Mouse (Mus musculus): ENCODE data around the gene Trim71. TPM values are rescaled to one million over a fixed set of nuclear protein-coding genes. Genes with fewer than 3 reads are reported as not detected.

Trim71 gene
- total RNA-seq (2014; rRNA removed), result 0.08 and 0.19 TPM in 2 replicates
- 0.10 and 0.13 TPM in 2 replicates for polyA plus RNA-seq (2015; fragmentation: Nextera tagmentation; extraction: Ambion mirVana)

- WGBS, result 3% methylated on average over 89 of the region's 91 CpGs
- H3K36me3 ChIP-seq (ENCODE audit: insufficient read depth), result no peaks in the 10 kb centered on the region
- H3K4me2 ChIP-seq (ENCODE audit: low read depth), result peak within 1 kb of the TSS; percentile 77
- H3K4me3 ChIP-seq (ENCODE audit: low read depth, low read length), result peak within 1 kb of the TSS; percentile 53
- H3K27ac ChIP-seq (ENCODE audit: low read depth, low read length), result no peak within 1 kb of the TSS
- peak within 1 kb of the TSS; percentile 57 for H3K9ac ChIP-seq
- H3K27me3 ChIP-seq (ENCODE audit: insufficient read depth, low read length), result peaks cover 42% of the 10 kb centered on the region
- no peaks in the 10 kb centered on the region for H3K9me3 ChIP-seq (ENCODE audit: low read length)
- peak; percentile 76 for ATAC-seq
- DNase-seq, result peak; percentile 66
- 0 out of 2 replicates have a peak, but pooled peaks cover 2% of the 10 kb centered on the region for H3K4me1 ChIP-seq (ENCODE audit: insufficient read depth)
- TF ChIP-seq CTCF (IDR thresholded peaks at IDR 0.05; ENCODE audit: low read depth), result no peak
Measured at GRCm38 (mm10) chr9:114563761-114564606, at the start of gene Trim71. Gene Trim71 (minus strand): TSS chr9:114564369.

GRCm38 (mm10) chr9:114613026-114613425 is 48.9 kb upstream of the Trim71 start:
- no peak for DNase-seq
- Histone ChIP-seq H3K27me3 (ENCODE audit: insufficient read depth, low read length) (no peaks in the 10 kb centered on the region), H3K27ac (ENCODE audit: low read depth, low read length) (no peak overlapping the region), H3K4me2 (ENCODE audit: low read depth) (no peak overlapping the region), H3K9me3 (ENCODE audit: low read length) (no peaks in the 10 kb centered on the region), H3K9ac (no peak overlapping the region), H3K36me3 (ENCODE audit: insufficient read depth) (peaks cover 63% of the 10 kb centered on the region), H3K4me1 (ENCODE audit: insufficient read depth) (no peaks in the 10 kb centered on the region), H3K4me3 (ENCODE audit: low read depth, low read length) (no peak overlapping the region)
- WGBS, result 87% methylated on average over 4 of the region's 4 CpGs
- ATAC-seq, result no peak
- TF ChIP-seq CTCF (IDR thresholded peaks at IDR 0.05; ENCODE audit: low read depth), result no peak

GRCm38 (mm10) chr9:114612566-114612965 is 48.4 kb upstream of the Trim71 start:
- H3K4me1 ChIP-seq (ENCODE audit: insufficient read depth), result no peaks in the 10 kb centered on the region
- no peaks in the 10 kb centered on the region for H3K9me3 ChIP-seq (ENCODE audit: low read length)
- TF ChIP-seq CTCF (IDR thresholded peaks at IDR 0.05; ENCODE audit: low read depth), result no peak
- no peak overlapping the region for H3K9ac ChIP-seq
- no peak overlapping the region for H3K4me2 ChIP-seq (ENCODE audit: low read depth)
- H3K27ac ChIP-seq (ENCODE audit: low read depth, low read length), result no peak overlapping the region
- H3K27me3 ChIP-seq (ENCODE audit: insufficient read depth, low read length), result no peaks in the 10 kb centered on the region
- DNase-seq, result no peak
- H3K4me3 ChIP-seq (ENCODE audit: low read depth, low read length), result no peak overlapping the region
- H3K36me3 ChIP-seq (ENCODE audit: insufficient read depth), result peaks cover 63% of the 10 kb centered on the region
- 87% methylated on average over 4 of the region's 4 CpGs for WGBS
- ATAC-seq, result no peak

- Histone ChIP-seq H3K9ac (no peak overlapping the region), H3K4me3 (ENCODE audit: low read depth, low read length) (no peak overlapping the region), H3K27me3 (ENCODE audit: insufficient read depth, low read length) (no peaks in the 10 kb centered on the region), H3K4me1 (ENCODE audit: insufficient read depth) (no peaks in the 10 kb centered on the region), H3K4me2 (ENCODE audit: low read depth) (no peak overlapping the region), H3K27ac (ENCODE audit: low read depth, low read length) (no peak overlapping the region), H3K9me3 (ENCODE audit: low read length) (no peaks in the 10 kb centered on the region), H3K36me3 (ENCODE audit: insufficient read depth) (peaks cover 67% of the 10 kb centered on the region)
- no peak for ATAC-seq
- DNase-seq, result no peak
- 96% methylated on average over 3 of the region's 3 CpGs for WGBS
- no peak for TF ChIP-seq CTCF (IDR thresholded peaks at IDR 0.05; ENCODE audit: low read depth)
Measured at GRCm38 (mm10) chr9:114610266-114610665, 46.1 kb upstream of the Trim71 start.

- WGBS, result 67% methylated on average over 12 of the region's 12 CpGs
- no peak overlapping the region for H3K27ac ChIP-seq (ENCODE audit: low read depth, low read length)
- TF ChIP-seq CTCF (IDR thresholded peaks at IDR 0.05; ENCODE audit: low read depth), result no peak
- H3K9ac ChIP-seq, result no peak overlapping the region
- no peaks in the 10 kb centered on the region for H3K27me3 ChIP-seq (ENCODE audit: insufficient read depth, low read length)
- H3K36me3 ChIP-seq (ENCODE audit: insufficient read depth), result peaks cover 41% of the 10 kb centered on the region
- no peak overlapping the region for H3K4me3 ChIP-seq (ENCODE audit: low read depth, low read length)
- no peak overlapping the region for H3K4me2 ChIP-seq (ENCODE audit: low read depth)
- no peaks in the 10 kb centered on the region for H3K4me1 ChIP-seq (ENCODE audit: insufficient read depth)
- ATAC-seq (no peak), DNase-seq (no peak)
- no peaks in the 10 kb centered on the region for H3K9me3 ChIP-seq (ENCODE audit: low read length)
Measured at GRCm38 (mm10) chr9:114603876-114604540, 39.8 kb upstream of the Trim71 start.

- H3K4me3 ChIP-seq (ENCODE audit: low read depth, low read length), result no peak overlapping the region
- DNase-seq, result no peak
- H3K4me1 ChIP-seq (ENCODE audit: insufficient read depth), result no peaks in the 10 kb centered on the region
- no peak overlapping the region for H3K4me2 ChIP-seq (ENCODE audit: low read depth)
- no peak overlapping the region for H3K9ac ChIP-seq
- no peak overlapping the region for H3K27ac ChIP-seq (ENCODE audit: low read depth, low read length)
- no peaks in the 10 kb centered on the region for H3K9me3 ChIP-seq (ENCODE audit: low read length)
- ATAC-seq, result no peak
- TF ChIP-seq CTCF (IDR thresholded peaks at IDR 0.05; ENCODE audit: low read depth), result no peak
- no peaks in the 10 kb centered on the region for H3K27me3 ChIP-seq (ENCODE audit: insufficient read depth, low read length)
- 41% methylated on average over 1 of the region's 1 CpGs for WGBS
- peaks cover 46% of the 10 kb centered on the region for H3K36me3 ChIP-seq (ENCODE audit: insufficient read depth)
Measured at GRCm38 (mm10) chr9:114601096-114601495, 36.9 kb upstream of the Trim71 start.

GRCm38 (mm10) chr9:114585017-114585345 is 20.8 kb upstream of the Trim71 start:
- no peaks in the 10 kb centered on the region for H3K27me3 ChIP-seq (ENCODE audit: insufficient read depth, low read length)
- H3K9me3 ChIP-seq (ENCODE audit: low read length), result no peaks in the 10 kb centered on the region
- no peak overlapping the region for H3K27ac ChIP-seq (ENCODE audit: low read depth, low read length)
- H3K4me3 ChIP-seq (ENCODE audit: low read depth, low read length), result no peak overlapping the region
- no peak overlapping the region for H3K9ac ChIP-seq
- H3K36me3 ChIP-seq (ENCODE audit: insufficient read depth), result peaks cover 23% of the 10 kb centered on the region
- WGBS, result 45% methylated on average over 5 of the region's 5 CpGs
- no peak overlapping the region for H3K4me2 ChIP-seq (ENCODE audit: low read depth)
- H3K4me1 ChIP-seq (ENCODE audit: insufficient read depth), result no peaks in the 10 kb centered on the region
- DNase-seq (no peak), ATAC-seq (no peak)
- peak; percentile 34 for TF ChIP-seq CTCF (IDR thresholded peaks at IDR 0.05; ENCODE audit: low read depth)

Data from forebrain, postnatal 0 days (tissue).